Mouse (Mus musculus): ENCODE data around the gene Ptms. TPM values are rescaled to one million over a fixed set of nuclear protein-coding genes. Genes with fewer than 3 reads are reported as not detected.
"Not testable (repeated sequence)": the region's sequence is repeated elsewhere in the genome, so short reads cannot be mapped to it uniquely, and the experiment has no call there.

The Ptms gene
- polyA plus RNA-seq, 2 experiments, result 306 to 1,126 TPM

DNA sequence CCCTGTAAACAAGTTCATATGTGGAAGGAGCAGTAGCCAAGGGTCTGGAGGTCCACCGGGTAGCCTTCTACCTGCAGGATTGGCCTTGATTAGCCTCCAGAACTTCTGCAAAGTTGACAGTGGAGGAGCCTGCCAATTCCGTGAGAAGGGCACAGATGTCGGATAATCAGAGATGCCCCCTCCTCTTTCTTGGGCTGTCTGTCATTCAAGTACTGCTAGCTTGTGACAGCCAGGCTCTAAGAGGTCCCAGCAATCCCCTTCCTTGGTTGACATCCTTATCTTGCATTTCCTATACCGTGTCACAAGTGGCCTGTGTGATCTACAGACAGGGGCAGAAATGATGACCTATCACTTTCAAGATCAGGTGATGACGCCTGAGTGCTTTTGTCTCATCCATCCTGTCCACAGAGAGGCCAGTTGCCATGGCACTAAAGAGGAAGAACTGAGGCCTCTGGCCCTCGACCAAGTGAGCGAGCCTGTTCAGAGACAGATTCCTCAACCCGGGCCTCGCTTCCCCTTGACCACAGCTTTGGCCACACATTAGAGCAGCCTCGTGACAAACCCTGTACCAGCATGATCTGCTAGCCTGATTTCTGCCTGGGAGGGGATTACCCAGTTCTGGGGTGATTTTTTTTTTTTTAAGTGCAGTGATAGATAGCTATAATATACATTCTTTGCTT lies 19.0 kb downstream of the Ptms start:
- H3K9me3 ChIP-seq (ENCODE audit: control insufficient read depth, low read length), result no peaks in the 10 kb centered on the region
- no peak overlapping the region for H3K9ac ChIP-seq (ENCODE audit: low read depth, low read length, severe bottlenecking)
- H3K27me3 ChIP-seq (ENCODE audit: control insufficient read depth, insufficient read depth, low read length), result no peaks in the 10 kb centered on the region
- no peak for TF ChIP-seq POLR2A (IDR thresholded peaks at IDR 0.05; ENCODE audit: borderline replicate concordance, extremely low read depth, insufficient read depth, insufficient read length)
- 64% methylated on average over 10 of the region's 10 CpGs for WGBS
- ATAC-seq (ENCODE audit: low FRiP score, low read depth), result no peak
- peaks cover 11% of the 10 kb centered on the region; the same call in 1 of the 2 replicates for H3K4me1 ChIP-seq (ENCODE audit: control insufficient read depth, insufficient read depth, low read length)
- H3K4me2 ChIP-seq (replicated peaks; ENCODE audit: low read depth, low read length, severe bottlenecking), result no peak overlapping the region
- no peak for DNase-seq (ENCODE audit: low spot score)
- H3K27ac ChIP-seq (replicated peaks; ENCODE audit: low read depth, low read length), result no peak overlapping the region
- no peak overlapping the region for H3K4me3 ChIP-seq (replicated peaks; ENCODE audit: low read length)
- H3K36me3 ChIP-seq (ENCODE audit: control insufficient read depth, insufficient read depth, low read length), result no peaks in the 10 kb centered on the region

DNA sequence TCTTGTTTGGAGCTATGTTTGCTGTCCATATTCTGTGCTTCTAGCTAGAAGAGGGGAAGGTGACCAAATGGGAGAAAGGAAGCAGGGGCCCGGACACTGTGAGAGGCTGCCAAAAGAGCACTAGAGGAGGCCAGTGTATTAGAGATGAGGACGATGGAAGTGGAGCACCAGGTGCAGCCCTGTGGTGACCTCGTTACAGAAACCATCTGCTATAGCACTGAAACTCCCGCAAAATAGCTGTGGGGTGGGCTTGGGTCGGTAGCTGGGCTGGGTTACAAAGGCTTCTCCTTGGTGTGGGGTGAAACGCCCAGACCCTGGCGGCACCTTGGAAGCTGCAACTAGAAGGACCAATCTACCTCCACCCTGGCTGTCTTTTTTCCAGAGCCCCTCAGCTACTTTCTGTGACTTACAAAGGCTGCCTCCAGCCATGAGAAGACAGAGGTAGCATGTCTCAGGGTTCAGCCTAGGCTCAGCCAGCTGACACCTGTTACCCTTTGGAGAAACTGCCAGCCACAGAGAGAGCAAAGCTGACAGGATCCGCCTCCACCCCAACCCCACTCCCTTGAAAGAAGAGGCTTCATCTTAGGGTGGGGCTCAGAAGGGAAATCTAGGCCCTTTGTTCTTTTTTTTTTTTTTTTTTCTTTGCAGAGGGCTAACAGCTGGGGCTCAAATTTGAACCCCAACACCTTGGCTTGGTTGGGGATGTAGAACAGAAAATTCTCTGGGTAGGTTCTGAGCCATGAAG lies 19.7 kb downstream of the Ptms start:
- Histone ChIP-seq H3K9ac (ENCODE audit: low read depth, low read length, severe bottlenecking) (no peak overlapping the region), H3K4me1 (ENCODE audit: control insufficient read depth, insufficient read depth, low read length) (peaks cover 8% of the 10 kb centered on the region; the same call in 1 of the 2 replicates), H3K4me2 (replicated peaks; ENCODE audit: low read depth, low read length, severe bottlenecking) (no peak overlapping the region), H3K27me3 (ENCODE audit: control insufficient read depth, insufficient read depth, low read length) (no peaks in the 10 kb centered on the region), H3K4me3 (replicated peaks; ENCODE audit: low read length) (no peak overlapping the region), H3K27ac (replicated peaks; ENCODE audit: low read depth, low read length) (no peak overlapping the region), H3K36me3 (ENCODE audit: control insufficient read depth, insufficient read depth, low read length) (no peaks in the 10 kb centered on the region), H3K9me3 (ENCODE audit: control insufficient read depth, low read length) (no peaks in the 10 kb centered on the region)
- no peak for TF ChIP-seq POLR2A (IDR thresholded peaks at IDR 0.05; ENCODE audit: borderline replicate concordance, extremely low read depth, insufficient read depth, insufficient read length)
- ATAC-seq (ENCODE audit: low FRiP score, low read depth) (no peak), DNase-seq (ENCODE audit: low spot score) (no peak)
- WGBS, result 47% methylated on average over 8 of the region's 8 CpGs

DNA sequence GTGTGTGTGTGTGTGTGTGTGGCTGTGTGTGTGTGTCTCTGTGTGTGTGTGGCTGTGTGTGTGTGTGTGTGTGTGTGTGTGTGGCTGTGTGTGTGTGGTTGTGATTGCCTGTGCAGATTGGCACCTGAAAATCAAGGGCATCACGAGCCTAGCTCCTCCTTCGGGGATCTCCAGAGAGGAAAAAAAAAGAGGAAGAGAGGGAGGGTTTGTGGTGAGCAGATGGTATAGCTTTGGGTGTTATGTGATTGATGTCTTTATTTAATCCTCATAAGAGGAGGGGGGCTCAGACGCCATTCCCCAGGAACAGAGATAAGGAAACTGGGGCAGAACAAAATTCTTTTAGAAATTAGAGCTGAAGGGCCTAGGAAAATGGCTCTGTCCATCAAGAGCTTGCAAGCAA lies 21.5 kb downstream of the Ptms start:
- Histone ChIP-seq H3K27ac (replicated peaks; ENCODE audit: low read depth, low read length) (no peak overlapping the region), H3K9me3 (ENCODE audit: control insufficient read depth, low read length) (no peaks in the 10 kb centered on the region), H3K4me3 (replicated peaks; ENCODE audit: low read length) (no peak overlapping the region), H3K4me1 (ENCODE audit: control insufficient read depth, insufficient read depth, low read length) (no peaks in the 10 kb centered on the region), H3K4me2 (replicated peaks; ENCODE audit: low read depth, low read length, severe bottlenecking) (no peak overlapping the region), H3K27me3 (ENCODE audit: control insufficient read depth, insufficient read depth, low read length) (no peaks in the 10 kb centered on the region), H3K36me3 (ENCODE audit: control insufficient read depth, insufficient read depth, low read length) (no peaks in the 10 kb centered on the region), H3K9ac (ENCODE audit: low read depth, low read length, severe bottlenecking) (no peak overlapping the region)
- WGBS, result 44% methylated on average over 3 of the region's 3 CpGs
- no peak for ATAC-seq (ENCODE audit: low FRiP score, low read depth)
- no peak for DNase-seq (ENCODE audit: low spot score)
- TF ChIP-seq POLR2A (IDR thresholded peaks at IDR 0.05; ENCODE audit: borderline replicate concordance, extremely low read depth, insufficient read depth, insufficient read length), result no peak

DNA sequence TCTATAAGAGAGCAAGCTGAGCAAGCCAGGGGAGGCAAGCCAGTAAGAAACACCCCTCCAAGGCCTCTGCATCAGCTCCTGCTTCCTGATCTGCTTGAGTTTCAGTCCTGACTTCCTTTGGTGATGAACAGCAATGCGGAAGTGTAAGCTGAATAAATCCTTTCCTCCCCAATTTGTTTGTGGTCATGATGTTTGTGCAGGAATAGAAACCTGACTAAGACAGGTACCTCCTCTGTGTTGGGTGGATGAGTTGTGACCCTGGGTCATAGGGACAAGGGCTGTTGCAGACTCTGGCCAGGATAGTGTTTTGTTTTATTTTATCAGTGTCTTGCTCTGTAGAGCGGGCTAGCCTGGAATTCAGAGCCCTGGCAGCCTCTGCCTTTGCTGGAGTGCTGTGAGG lies 25.8 kb downstream of the Ptms start:
- not testable (repeated sequence) for H3K27me3 ChIP-seq (ENCODE audit: control insufficient read depth, insufficient read depth, low read length); H3K9me3 ChIP-seq (ENCODE audit: control insufficient read depth, low read length); H3K27ac ChIP-seq (replicated peaks; ENCODE audit: low read depth, low read length); H3K4me3 ChIP-seq (replicated peaks; ENCODE audit: low read length); ATAC-seq (ENCODE audit: low FRiP score, low read depth); H3K9ac ChIP-seq (ENCODE audit: low read depth, low read length, severe bottlenecking); DNase-seq (ENCODE audit: low spot score); H3K4me1 ChIP-seq (ENCODE audit: control insufficient read depth, insufficient read depth, low read length); H3K36me3 ChIP-seq (ENCODE audit: control insufficient read depth, insufficient read depth, low read length); H3K4me2 ChIP-seq (replicated peaks; ENCODE audit: low read depth, low read length, severe bottlenecking)
- 93% methylated on average over 2 of the region's 2 CpGs for WGBS

DNA sequence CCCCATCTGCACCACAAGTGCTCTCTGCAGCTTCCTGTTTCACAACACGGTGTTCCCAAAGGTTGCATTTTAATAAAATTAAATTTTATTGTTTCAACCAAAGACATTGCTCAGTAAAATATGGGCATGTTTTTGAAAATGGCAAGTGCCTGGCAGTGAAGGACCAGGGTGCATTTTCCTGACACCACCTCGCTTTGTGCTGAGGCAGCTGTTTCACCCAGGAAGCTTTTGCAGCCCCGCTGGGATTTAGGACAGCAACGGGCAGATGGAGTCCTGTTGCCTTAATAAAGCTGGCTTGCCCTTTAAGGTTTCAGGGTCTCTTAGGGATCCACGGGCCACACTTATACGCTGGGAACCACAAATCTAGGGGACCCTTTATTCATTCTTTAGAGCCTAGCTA lies 28.9 kb downstream of the Ptms start:
- no peak for ATAC-seq (ENCODE audit: low FRiP score, low read depth)
- DNase-seq (ENCODE audit: low spot score), result no peak
- Histone ChIP-seq H3K36me3 (ENCODE audit: control insufficient read depth, insufficient read depth, low read length) (no peaks in the 10 kb centered on the region), H3K27me3 (ENCODE audit: control insufficient read depth, insufficient read depth, low read length) (no peaks in the 10 kb centered on the region), H3K4me3 (replicated peaks; ENCODE audit: low read length) (no peak overlapping the region), H3K4me2 (replicated peaks; ENCODE audit: low read depth, low read length, severe bottlenecking) (no peak overlapping the region), H3K27ac (replicated peaks; ENCODE audit: low read depth, low read length) (no peak overlapping the region), H3K4me1 (ENCODE audit: control insufficient read depth, insufficient read depth, low read length) (no peaks in the 10 kb centered on the region), H3K9ac (ENCODE audit: low read depth, low read length, severe bottlenecking) (no peak overlapping the region), H3K9me3 (ENCODE audit: control insufficient read depth, low read length) (no peaks in the 10 kb centered on the region)
- TF ChIP-seq POLR2A (IDR thresholded peaks at IDR 0.05; ENCODE audit: borderline replicate concordance, extremely low read depth, insufficient read depth, insufficient read length), result no peak
- WGBS, result 47% methylated on average over 6 of the region's 6 CpGs
